In genomic region chr11:76459489-76459888, GRCm38 (mm10) we compare ENCODE assay signal across 13 mouse cellular contexts.
"Had no signal": no experiment of that assay in that cellular context is flagged by ENCODE, and none has a peak within 500 bp of the region (broad histone marks: within the 10 kb centered on the region; RNA-seq: fewer than 3 reads in every experiment).

No protein-coding gene starts in this region.

- H3K27ac ChIP-seq: kidney, embryonic 15.5 days; layer of hippocampus, adult 2 months; limb, embryonic 13.5 days; liver, embryonic 14.5 days; neural tube, embryonic 12.5 days had no signal

- H3K9ac ChIP-seq: kidney, embryonic 15.5 days; limb, embryonic 13.5 days; liver, embryonic 14.5 days; neural tube, embryonic 12.5 days had no signal

- H3K4me3 ChIP-seq: kidney, embryonic 15.5 days; layer of hippocampus, adult 2 months; limb, embryonic 13.5 days; neural tube, embryonic 12.5 days had no signal

- DNase-seq: kidney, adult 18-20 months; kidney, postnatal 4 days; left cerebral cortex, postnatal 4 days; lung, adult 18-20 months; lung, postnatal 10 days; midbrain, embryonic 14.5 days; thymus, adult 18-20 months; thymus, postnatal 25 days had no signal

- H3K4me2 ChIP-seq: kidney, embryonic 15.5 days; limb, embryonic 13.5 days; neural tube, embryonic 12.5 days had no signal

- H3K27me3 ChIP-seq: kidney, embryonic 15.5 days; limb, embryonic 13.5 days; neural tube, embryonic 12.5 days had no signal

- H3K9me3 ChIP-seq: kidney, embryonic 15.5 days; limb, embryonic 13.5 days; neural tube, embryonic 12.5 days had no signal
